Mouse (Mus musculus): ENCODE measurements around the gene Depdc7. TPM values are rescaled to one million over a fixed set of nuclear protein-coding genes. Genes with fewer than 3 reads are reported as not detected.
A peak's percentile ranks its signal among the peaks of the same experiment; 100 is the strongest.

The Depdc7 gene
- polyA plus RNA-seq, 1 experiment from 2014 or later, result 8.1 TPM

DNA sequence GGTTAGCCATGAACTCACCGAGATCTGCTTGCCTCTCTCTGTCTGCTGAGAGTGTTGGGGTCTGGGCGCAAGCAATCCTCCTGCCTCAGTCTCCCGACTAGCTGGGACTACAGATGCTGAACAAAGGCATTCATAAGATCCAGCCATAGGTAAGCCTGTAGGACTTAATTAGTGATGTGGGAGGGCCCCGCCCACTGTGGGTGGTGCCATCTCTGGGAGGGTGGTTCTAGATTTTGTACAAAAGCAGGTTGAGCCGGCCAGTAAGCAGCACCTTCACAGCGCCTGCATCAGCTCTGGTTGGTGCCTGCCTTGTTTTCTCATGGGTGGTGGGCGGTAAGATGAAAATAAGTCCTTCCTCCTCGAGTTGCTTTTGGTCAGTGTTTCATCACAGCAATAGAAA, 3.6 kb upstream of the Depdc7 start:
- 52% methylated on average over 8 of the region's 8 CpGs for WGBS

GRCm38 (mm10) chr2:104743971-104744370, 1.3 kb upstream of the Depdc7 start:
- ATAC-seq (ENCODE audit: insufficient read depth) (no peak), DNase-seq (no peak)
- Histone ChIP-seq H3K27ac (ENCODE audit: low read depth) (no peak overlapping the region), H3K4me1 (ENCODE audit: insufficient read depth) (0 out of 2 replicates have a peak, but pooled peaks cover 3% of the 10 kb centered on the region), H3K27me3 (ENCODE audit: insufficient read depth, low read length) (no peaks in the 10 kb centered on the region), H3K36me3 (ENCODE audit: insufficient read depth) (no peaks in the 10 kb centered on the region), H3K4me2 (no peak overlapping the region), H3K9ac (no peak overlapping the region), H3K9me3 (ENCODE audit: low read depth, low read length) (no peaks in the 10 kb centered on the region), H3K4me3 (ENCODE audit: low read depth, low read length) (no peak overlapping the region)
- TF ChIP-seq CTCF (IDR thresholded peaks at IDR 0.05; ENCODE audit: low read depth), result no peak
- WGBS, result 50% methylated on average over 5 of the region's 5 CpGs

More for the DNA sequence above, 3.6 kb upstream of the Depdc7 start:
- no peak overlapping the region for H3K4me3 ChIP-seq (ENCODE audit: low read depth, low read length)
- no peak overlapping the region for H3K27ac ChIP-seq (ENCODE audit: low read depth)
- H3K4me1 ChIP-seq (ENCODE audit: insufficient read depth), result 0 out of 2 replicates have a peak, but pooled peaks cover 3% of the 10 kb centered on the region
- ATAC-seq (ENCODE audit: insufficient read depth) (no peak), DNase-seq (no peak)
- H3K27me3 ChIP-seq (ENCODE audit: insufficient read depth, low read length), result no peaks in the 10 kb centered on the region
- no peaks in the 10 kb centered on the region for H3K9me3 ChIP-seq (ENCODE audit: low read depth, low read length)
- no peak overlapping the region for H3K9ac ChIP-seq
- no peak for TF ChIP-seq CTCF (IDR thresholded peaks at IDR 0.05; ENCODE audit: low read depth)
- no peaks in the 10 kb centered on the region for H3K36me3 ChIP-seq (ENCODE audit: insufficient read depth)
- H3K4me2 ChIP-seq, result no peak overlapping the region

GRCm38 (mm10) chr2:104743160-104743559, 482 bp upstream of the Depdc7 start:
- H3K36me3 ChIP-seq (ENCODE audit: insufficient read depth), result no peaks in the 10 kb centered on the region
- H3K9me3 ChIP-seq (ENCODE audit: low read depth, low read length), result no peaks in the 10 kb centered on the region
- 0 out of 2 replicates have a peak, but pooled peaks cover 3% of the 10 kb centered on the region for H3K4me1 ChIP-seq (ENCODE audit: insufficient read depth)
- peak overlapping the region; percentile 98 for H3K4me2 ChIP-seq
- peak overlapping the region; percentile 77 for H3K4me3 ChIP-seq (ENCODE audit: low read depth, low read length)
- 12% methylated on average over 7 of the region's 7 CpGs for WGBS
- DNase-seq, result peak; percentile 44
- H3K27me3 ChIP-seq (ENCODE audit: insufficient read depth, low read length), result no peaks in the 10 kb centered on the region
- peak; percentile 7; the same call in 1 of the 2 replicates for ATAC-seq (ENCODE audit: insufficient read depth)
- no peak overlapping the region for H3K27ac ChIP-seq (ENCODE audit: low read depth)
- no peak for TF ChIP-seq CTCF (IDR thresholded peaks at IDR 0.05; ENCODE audit: low read depth)
- H3K9ac ChIP-seq, result no peak overlapping the region

DNA sequence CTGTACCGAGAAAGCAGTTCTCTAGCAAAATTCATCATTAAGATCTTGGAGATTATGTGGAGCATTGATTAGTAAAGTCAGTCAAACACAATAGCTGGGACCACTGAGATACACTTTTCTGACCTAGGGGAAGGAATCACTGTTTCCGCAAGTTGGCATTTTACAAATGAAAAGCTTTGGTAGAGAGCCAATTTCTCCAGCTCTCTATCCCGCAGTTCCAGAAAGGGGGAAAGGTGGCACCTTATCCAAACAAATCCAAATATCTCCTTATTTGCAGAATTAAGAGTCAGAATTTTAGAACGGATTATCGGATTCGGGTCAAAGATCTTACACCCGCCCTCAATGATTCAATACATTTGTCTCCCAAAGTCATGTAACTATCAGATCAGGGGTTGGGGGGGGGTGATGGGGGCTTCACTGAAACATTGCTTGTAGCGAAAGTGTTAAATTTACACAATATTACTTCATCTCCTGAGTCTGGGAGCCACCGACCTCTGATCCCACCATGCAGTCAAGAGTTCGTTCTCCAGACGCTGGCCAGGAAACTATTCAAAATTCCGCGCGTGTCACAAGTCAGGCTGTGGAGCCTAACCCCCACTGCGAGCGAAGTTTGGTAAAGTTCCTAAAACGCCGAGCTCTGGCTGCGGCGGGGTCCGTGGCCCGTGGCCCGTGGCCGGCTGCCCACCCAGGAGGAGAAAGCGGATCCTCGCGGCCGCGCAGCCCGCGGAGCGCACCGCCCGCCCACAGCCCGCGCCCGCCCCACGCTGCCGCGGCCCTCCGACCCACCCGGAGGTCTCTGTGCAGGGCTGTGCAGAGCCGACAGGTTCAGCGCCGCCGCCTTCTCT, 560 bp downstream of the Depdc7 start:
- Histone ChIP-seq H3K9ac (peak overlapping the region; percentile 68), H3K9me3 (ENCODE audit: low read depth, low read length) (no peaks in the 10 kb centered on the region), H3K4me2 (peak overlapping the region; percentile 98), H3K36me3 (ENCODE audit: insufficient read depth) (no peaks in the 10 kb centered on the region), H3K4me3 (ENCODE audit: low read depth, low read length) (peak overlapping the region; percentile 77), H3K27me3 (ENCODE audit: insufficient read depth, low read length) (no peaks in the 10 kb centered on the region), H3K4me1 (ENCODE audit: insufficient read depth) (0 out of 2 replicates have a peak, but pooled peaks cover 3% of the 10 kb centered on the region), H3K27ac (ENCODE audit: low read depth) (no peak overlapping the region)
- TF ChIP-seq CTCF (IDR thresholded peaks at IDR 0.05; ENCODE audit: low read depth), result no peak
- WGBS, result 4% methylated on average over 44 of the region's 46 CpGs
- ATAC-seq (ENCODE audit: insufficient read depth), result no peak
- peak; percentile 49 for DNase-seq

DNA sequence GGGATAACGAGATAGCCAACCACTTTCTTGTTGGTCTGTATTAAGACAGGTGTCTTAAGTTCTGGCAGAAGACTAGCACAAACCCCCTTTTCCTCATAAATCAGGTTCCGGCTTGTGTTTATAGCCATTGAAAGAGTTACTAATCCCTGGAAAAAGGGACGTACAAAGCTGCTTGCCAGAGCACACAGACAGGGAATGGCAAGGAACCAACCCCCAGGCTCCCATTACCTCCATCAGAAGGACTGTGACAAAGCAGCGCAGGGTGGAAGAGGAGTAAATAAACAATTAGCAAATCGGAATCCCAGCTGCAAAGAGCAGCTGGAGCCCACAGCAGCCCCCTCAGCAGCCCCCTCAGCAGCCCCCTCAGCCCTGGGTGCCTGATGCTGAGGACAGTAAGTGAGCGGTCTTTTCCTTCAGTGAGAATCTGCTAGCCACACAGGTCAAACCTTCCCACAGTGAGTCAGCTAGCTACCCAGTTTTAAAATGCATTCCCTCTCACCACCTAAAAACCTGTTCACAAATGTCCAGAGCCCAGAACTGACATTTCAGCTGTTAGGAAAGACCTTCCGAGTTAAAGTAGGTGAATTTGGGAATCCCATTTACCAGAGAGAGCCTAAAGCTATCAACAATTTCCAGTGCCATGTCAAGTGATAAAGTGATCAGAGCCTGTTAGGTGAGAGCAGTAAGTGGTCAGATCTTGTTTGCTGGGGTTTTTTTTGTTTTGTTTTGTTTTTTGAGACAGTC, 1.5 kb downstream of the Depdc7 start:
- DNase-seq (no peak), ATAC-seq (ENCODE audit: insufficient read depth) (no peak)
- WGBS, result 32% methylated on average over 7 of the region's 7 CpGs
- no peak for TF ChIP-seq CTCF (IDR thresholded peaks at IDR 0.05; ENCODE audit: low read depth)
- H3K9me3 ChIP-seq (ENCODE audit: low read depth, low read length), result no peaks in the 10 kb centered on the region
- no peak overlapping the region for H3K4me3 ChIP-seq (ENCODE audit: low read depth, low read length)
- no peak overlapping the region for H3K27ac ChIP-seq (ENCODE audit: low read depth)
- 0 out of 2 replicates have a peak, but pooled peaks cover 3% of the 10 kb centered on the region for H3K4me1 ChIP-seq (ENCODE audit: insufficient read depth)
- peak overlapping the region; percentile 98; the same call in 1 of the 2 replicates for H3K4me2 ChIP-seq
- H3K27me3 ChIP-seq (ENCODE audit: insufficient read depth, low read length), result no peaks in the 10 kb centered on the region
- no peak overlapping the region for H3K9ac ChIP-seq
- no peaks in the 10 kb centered on the region for H3K36me3 ChIP-seq (ENCODE audit: insufficient read depth)

DNA sequence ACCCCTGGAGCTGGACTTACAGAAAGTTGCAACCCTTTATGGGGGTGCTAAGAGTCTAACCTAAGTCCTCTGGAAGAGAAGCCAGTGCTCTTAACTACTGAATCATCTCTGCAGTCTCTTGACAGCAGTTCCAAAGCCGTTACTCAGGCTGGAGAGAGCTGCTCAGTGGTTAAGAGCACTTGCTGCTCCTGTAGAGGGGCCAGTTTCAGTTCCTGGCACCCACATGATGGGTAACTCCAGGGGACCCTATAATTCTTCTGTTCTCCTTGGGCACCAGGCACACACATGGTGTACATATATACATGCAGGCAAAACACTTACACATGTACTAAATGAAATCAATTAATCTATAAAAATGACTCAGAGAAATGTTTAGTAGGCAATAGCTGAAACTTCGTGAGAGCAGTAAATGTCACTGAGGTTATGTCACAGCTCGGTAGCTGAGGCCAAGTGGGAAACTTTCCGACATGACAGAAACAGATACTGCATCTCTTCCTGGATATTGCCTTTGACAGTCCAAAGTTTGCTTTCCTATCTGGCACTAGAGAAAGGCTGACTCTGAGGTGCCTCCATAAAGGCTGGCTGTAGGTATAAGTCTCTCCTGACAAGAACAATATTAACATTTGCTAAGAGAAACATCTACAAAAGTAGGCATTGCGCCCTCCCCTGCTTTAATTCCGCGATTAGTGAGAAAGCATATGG, 2.3 kb downstream of the Depdc7 start:
- Histone ChIP-seq H3K27ac (ENCODE audit: low read depth) (no peak overlapping the region), H3K4me1 (ENCODE audit: insufficient read depth) (0 out of 2 replicates have a peak, but pooled peaks cover 3% of the 10 kb centered on the region), H3K4me3 (ENCODE audit: low read depth, low read length) (no peak overlapping the region), H3K36me3 (ENCODE audit: insufficient read depth) (no peaks in the 10 kb centered on the region), H3K27me3 (ENCODE audit: insufficient read depth, low read length) (no peaks in the 10 kb centered on the region), H3K4me2 (no peak overlapping the region), H3K9ac (no peak overlapping the region), H3K9me3 (ENCODE audit: low read depth, low read length) (no peaks in the 10 kb centered on the region)
- TF ChIP-seq CTCF (IDR thresholded peaks at IDR 0.05; ENCODE audit: low read depth), result no peak
- WGBS, result 52% methylated on average over 7 of the region's 7 CpGs
- DNase-seq (no peak), ATAC-seq (ENCODE audit: insufficient read depth) (no peak)

All from lung, embryonic 14.5 days (tissue).